Mouse (Mus musculus) gastrocnemius, adult 8-10 months (tissue): ENCODE results near the gene Ifi213. TPM values are rescaled to one million over a fixed set of nuclear protein-coding genes. Genes with fewer than 3 reads are reported as not detected.
"Not testable (repeated sequence)": the region's sequence is repeated elsewhere in the genome, so short reads cannot be mapped to it uniquely, and the experiment has no call there.

Source experiments
- DNase-seq, 2 experiments: peaks; one replicate each; pipeline ENCODE4 v3.0.0; 2022; ENCODE audit warnings: low spot score in 2 of 2
- microRNA-seq: library from miRNA; unstranded; fragments of <30 nt; microRNA quantifications from one replicate; pipeline ENCODE4 v1.2.0, GENCODE M21; 2022
- total RNA-seq, 4 experiments: library from RNA; stranded (reverse); gene quantifications; 2 replicates each; pipeline ENCODE4 v1.2.4; 2022

Ifi213 gene
- total RNA-seq, result not detected

- DNase-seq, result not testable (repeated sequence)
These were observed at the start of gene Ifi213 for GRCm38 (mm10) chr1:173598838-173599494. Gene Ifi213 (minus strand): TSS chr1:173599274.

DNA sequence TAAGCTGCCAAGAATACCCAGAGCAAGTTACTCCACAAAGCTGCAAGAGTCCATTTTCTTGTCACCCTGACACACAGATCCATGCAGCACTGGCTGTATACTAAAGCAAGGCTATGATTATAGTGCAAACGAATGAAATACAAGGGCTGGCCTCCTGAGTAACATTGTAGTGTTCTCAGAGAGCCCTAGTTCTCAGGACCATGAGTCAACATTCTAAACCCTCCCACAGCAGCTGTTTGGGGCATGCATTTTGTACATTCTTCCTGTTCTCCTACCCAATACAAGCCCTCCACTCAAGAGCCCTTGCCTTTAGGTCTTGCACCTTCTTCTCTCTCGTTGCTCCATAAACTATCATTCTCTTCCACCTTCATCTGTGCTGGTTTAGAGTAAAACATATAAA is 46.3 kb upstream of the Ifi213 start:
- DNase-seq, result no peak

DNA sequence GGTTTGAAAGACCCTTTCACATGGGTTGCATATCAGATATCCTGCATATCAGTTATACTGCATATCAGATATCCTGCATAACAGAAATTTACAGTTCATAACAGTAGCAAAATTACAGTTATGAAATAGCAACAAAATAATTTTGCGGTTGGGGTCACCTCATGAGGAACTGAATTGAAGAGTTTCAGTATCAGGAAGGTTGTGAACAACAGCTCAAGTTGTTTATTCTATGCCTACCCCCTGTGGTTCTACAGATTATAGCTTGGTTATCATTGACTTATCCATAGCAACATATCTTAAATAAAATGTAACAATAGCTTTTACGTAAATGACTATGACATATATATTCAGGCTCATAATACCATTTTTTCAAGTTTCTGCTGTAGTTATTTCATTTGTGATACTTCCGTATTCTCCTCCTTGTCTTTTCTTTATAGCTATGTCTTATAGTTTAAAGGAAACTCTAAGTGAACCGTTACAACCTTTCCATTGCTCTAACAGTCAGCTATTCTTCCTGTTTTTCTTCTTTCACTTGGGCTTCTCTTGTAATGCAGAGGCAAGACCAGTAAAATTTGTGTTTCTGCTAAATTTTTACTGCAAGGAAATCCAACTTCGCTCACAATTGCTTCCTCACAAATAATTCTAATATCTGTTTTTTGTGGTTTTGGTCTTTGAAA is 35.0 kb upstream of the Ifi213 start:
- no peak for DNase-seq

DNA sequence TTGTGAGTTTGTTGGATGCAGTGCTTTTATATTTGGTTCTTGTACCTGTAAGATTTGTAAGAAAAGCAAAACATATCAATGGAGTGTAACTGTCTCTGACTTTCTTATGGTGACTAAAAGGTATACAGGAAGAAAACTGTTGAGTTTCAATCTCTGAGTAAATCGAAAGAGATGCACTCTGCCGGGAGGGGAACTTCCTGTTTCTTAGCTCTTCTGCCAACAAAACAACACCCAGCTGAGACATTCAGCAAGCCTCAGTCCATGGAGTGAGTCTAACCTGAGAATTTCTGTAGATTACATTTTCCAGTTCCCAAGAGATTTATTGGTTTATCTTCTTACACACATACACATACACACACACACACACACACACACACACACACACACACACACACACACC is 31.5 kb upstream of the Ifi213 start, which contains the start of gene Ifi209:
Gene Ifi209, plus strand, starts transcription at position 296 of the 400 bp plus-strand sequence.
- not testable (repeated sequence) for DNase-seq

DNA sequence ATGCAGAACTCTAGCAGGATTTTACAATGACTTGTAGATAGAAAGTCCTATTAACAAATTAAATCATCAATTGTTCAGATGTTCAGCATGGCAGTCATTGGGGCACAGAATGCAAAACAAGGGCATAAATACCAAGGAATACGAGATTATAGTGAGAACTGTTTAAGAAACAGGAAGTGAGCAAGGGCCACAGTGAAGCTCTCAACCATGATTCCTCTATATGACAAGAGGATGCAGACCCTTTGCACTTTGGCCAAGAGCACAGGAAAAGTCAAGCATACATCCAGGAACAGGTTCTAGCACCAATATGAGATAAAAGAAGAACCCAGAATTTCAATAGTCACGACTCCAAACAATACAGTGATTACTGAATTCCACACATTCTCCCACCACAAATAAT is 27.6 kb upstream of the Ifi213 start:
- DNase-seq, result no peak

DNA sequence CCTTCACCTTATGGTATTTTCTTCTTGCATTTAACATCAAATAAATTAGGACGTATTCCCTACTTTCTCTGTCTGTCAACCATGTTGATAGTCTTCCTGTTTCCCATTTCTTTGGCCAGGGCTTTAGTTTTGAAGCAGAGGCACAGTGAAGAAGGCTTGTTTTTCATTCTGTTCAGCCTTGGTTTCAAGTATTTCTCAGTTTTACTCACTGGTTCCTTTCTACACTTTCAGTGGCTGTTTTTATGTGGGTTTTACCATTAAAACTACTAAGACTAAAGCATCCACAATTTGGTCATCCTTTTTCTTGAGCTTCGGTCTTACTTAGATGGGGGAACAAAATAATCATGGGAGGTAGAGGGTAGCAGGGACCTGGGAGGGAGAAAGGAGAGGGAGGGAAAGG is 25.0 kb upstream of the Ifi213 start:
- DNase-seq, result no peak

GRCm38 (mm10) chr1:173622216-173622615 is 23.1 kb upstream of the Ifi213 start:
- DNase-seq, result not testable (repeated sequence)

GRCm38 (mm10) chr1:173610291-173610690 is 11.2 kb upstream of the Ifi213 start:
- not testable (repeated sequence) for DNase-seq

DNA sequence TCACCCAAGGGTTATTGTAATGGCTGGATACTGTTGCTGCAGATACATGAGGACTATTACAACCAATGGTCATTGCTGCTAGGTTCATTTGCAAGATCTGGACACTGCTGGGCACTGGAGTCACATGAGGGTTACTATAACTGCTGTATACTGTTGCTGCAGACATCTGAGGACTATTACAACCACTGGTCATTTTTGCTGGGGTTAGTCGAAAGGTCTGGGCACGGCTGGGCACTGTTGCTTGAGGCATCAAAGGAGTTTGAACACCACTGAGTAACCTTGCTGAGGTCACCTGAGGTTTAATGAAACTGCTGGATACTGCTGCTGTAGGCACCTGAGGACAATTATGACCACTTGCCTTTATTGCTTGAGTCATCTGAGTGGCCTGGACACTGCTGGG is 9.4 kb downstream of the Ifi213 start:
- not testable (repeated sequence) for DNase-seq

DNA sequence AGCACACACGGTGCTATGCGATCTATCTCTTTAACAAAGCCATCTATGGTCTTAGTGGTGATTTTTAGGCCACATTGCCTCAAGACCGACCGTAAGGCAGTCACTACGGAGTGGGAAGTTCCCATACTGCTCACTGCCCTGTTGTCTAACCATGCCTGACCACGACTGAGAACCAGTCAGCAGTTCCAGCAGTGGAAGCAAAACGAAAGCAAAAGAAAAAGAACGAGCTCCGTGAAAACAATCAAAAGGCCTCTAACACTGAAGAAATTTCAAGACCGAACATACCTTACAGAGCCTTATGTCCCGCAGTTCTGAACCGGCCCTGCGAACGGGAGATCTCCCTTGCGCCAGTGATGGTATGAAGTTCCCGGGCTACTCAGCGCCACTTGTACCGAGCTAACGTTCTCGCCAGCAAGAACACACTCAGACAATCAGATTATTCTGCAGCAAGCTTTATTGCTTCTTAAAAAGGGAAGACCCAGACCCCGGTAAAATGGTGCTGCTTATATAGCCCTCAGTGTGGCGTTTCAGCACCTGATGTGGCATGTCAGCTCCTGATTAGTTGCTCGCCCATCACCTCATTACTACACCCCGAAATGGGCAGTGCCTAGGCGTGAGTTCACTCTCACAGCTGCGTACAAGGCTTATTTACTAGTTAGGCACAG is 19.0 kb downstream of the Ifi213 start:
- no peak for DNase-seq

- DNase-seq, result no peak
These were observed 20.0 kb downstream of the Ifi213 start for GRCm38 (mm10) chr1:173579079-173579478.

- DNase-seq, result peak in 1 of 2 experiments; percentile 6
These were observed 48.5 kb downstream of the Ifi213 start for GRCm38 (mm10) chr1:173550491-173551050.

- DNase-seq, result not testable (repeated sequence)
These were observed 50.3 kb downstream of the Ifi213 start for GRCm38 (mm10) chr1:173548798-173549197.

DNA sequence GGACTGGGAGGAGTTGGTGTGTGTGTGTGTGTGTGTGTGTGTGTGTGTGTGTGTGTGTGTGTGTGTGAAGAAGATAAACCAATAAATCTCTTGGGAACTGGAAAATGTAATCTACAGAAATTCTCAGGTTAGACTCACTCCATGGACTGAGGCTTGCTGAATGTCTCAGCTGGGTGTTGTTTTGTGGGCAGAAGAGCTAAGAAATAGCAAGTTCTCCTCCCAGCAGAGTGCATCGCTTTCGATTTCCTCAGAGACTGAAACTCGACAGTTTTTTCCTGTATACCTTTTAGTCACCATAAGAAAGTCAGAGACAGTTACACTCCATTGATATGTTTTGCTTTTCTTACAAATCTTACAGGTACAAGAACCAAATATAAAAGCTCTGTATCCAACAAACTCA is 63.3 kb downstream of the Ifi213 start, which contains the start of gene Ifi214:
Gene Ifi214, minus strand, starts transcription at position 167 of the 400 bp plus-strand sequence.
- not testable (repeated sequence) for DNase-seq

GRCm38 (mm10) chr1:173521452-173521851 is 77.6 kb downstream of the Ifi213 start:
- no peak for DNase-seq

Small RNAs within 50 kb of the gene (microRNA-seq; reads per million reads assigned to microRNA genes)
- not detected for gene Gm44339
- not detected for gene Gm44481

Other genes with a start within 250 kb of the Ifi213 start
- gene Aim2, start 248.4 kb downstream of the Ifi213 start, total RNA-seq, result under 1 TPM in 1 of 4 experiments, not detected in 3; 0.58 TPM
- 1 to 10 TPM; 4.2 to 6.8 (median 6.2) TPM for gene Cadm3, start 231.6 kb downstream of the Ifi213 start, total RNA-seq
- not detected for gene Ifi206, start 108.2 kb downstream of the Ifi213 start, total RNA-seq
- gene Ifi214, start 63.3 kb downstream of the Ifi213 start, total RNA-seq, result not detected
- under 1 TPM in 1 of 4 experiments, not detected in 3; 0.15 TPM for gene Ifi209, start 31.6 kb upstream of the Ifi213 start, total RNA-seq
- gene Ifi208, start 74.4 kb upstream of the Ifi213 start, total RNA-seq, result under 1 TPM in 3 of 4 experiments, not detected in 1; 0.22 to 0.31 (median 0.24) TPM
- 1 to 10 TPM; 1.3 to 3.8 (median 2.5) TPM for gene Ifi207, start 142.5 kb upstream of the Ifi213 start, total RNA-seq
- gene Ifi204, start 167.7 kb upstream of the Ifi213 start, total RNA-seq, result 1 to 10 TPM in 3 of 4 experiments, under 1 TPM in 1; 0.70 to 2.4 (median 2.3) TPM